Mouse (Mus musculus): ENCODE measurements at regions not wholly inside any gene's neighbourhood (a gene's known extent, or its start where the extent isn't known, plus 50 kb on each side); places are given as distances from the start of the nearest gene placed in this dataset.
A peak's percentile ranks its signal among the peaks of the same experiment; 100 is the strongest.

GRCm38 (mm10) chr2:48315306-48315705 lies 498.6 kb upstream of the Acvr2a start:
- TF ChIP-seq CTCF (IDR thresholded peaks at IDR 0.05; ENCODE audit: extremely low read depth, insufficient read depth, low read length) = no peak
- TF ChIP-seq POLR2A (IDR thresholded peaks at IDR 0.05; ENCODE audit: extremely low read depth, insufficient read depth, low read length) = no peak
- no peaks in the 10 kb centered on the region for H3K4me1 ChIP-seq (ENCODE audit: control insufficient read depth, insufficient read depth, low read length)
- no peak overlapping the region for H3K4me3 ChIP-seq (ENCODE audit: insufficient read depth, low read length)
- no peak overlapping the region for H3K27ac ChIP-seq (ENCODE audit: insufficient read depth, low read length)

GRCm38 (mm10) chr2:48316180-48316889 lies 497.6 kb upstream of the Acvr2a start:
- H3K27ac ChIP-seq (ENCODE audit: insufficient read depth, low read length) = no peak overlapping the region
- no peaks in the 10 kb centered on the region for H3K4me1 ChIP-seq (ENCODE audit: control insufficient read depth, insufficient read depth, low read length)
- H3K4me3 ChIP-seq (ENCODE audit: insufficient read depth, low read length) = no peak overlapping the region
- TF ChIP-seq CTCF (IDR thresholded peaks at IDR 0.05; ENCODE audit: extremely low read depth, insufficient read depth, low read length) (no peak), POLR2A (IDR thresholded peaks at IDR 0.05; ENCODE audit: extremely low read depth, insufficient read depth, low read length) (no peak)

GRCm38 (mm10) chr2:48317821-48318220 lies 496.1 kb upstream of the Acvr2a start:
- Histone ChIP-seq H3K4me3 (ENCODE audit: insufficient read depth, low read length) (no peak overlapping the region), H3K4me1 (ENCODE audit: control insufficient read depth, insufficient read depth, low read length) (no peaks in the 10 kb centered on the region), H3K27ac (ENCODE audit: insufficient read depth, low read length) (no peak overlapping the region)
- no peak for TF ChIP-seq POLR2A (IDR thresholded peaks at IDR 0.05; ENCODE audit: extremely low read depth, insufficient read depth, low read length)
- no peak for TF ChIP-seq CTCF (IDR thresholded peaks at IDR 0.05; ENCODE audit: extremely low read depth, insufficient read depth, low read length)

- Histone ChIP-seq H3K4me1 (ENCODE audit: control insufficient read depth, insufficient read depth, low read length) (no peaks in the 10 kb centered on the region), H3K27ac (ENCODE audit: insufficient read depth, low read length) (no peak overlapping the region), H3K4me3 (ENCODE audit: insufficient read depth, low read length) (no peak overlapping the region)
- TF ChIP-seq CTCF (IDR thresholded peaks at IDR 0.05; ENCODE audit: extremely low read depth, insufficient read depth, low read length) (no peak), POLR2A (IDR thresholded peaks at IDR 0.05; ENCODE audit: extremely low read depth, insufficient read depth, low read length) (no peak)
Observed at GRCm38 (mm10) chr2:48318384-48319030, 495.4 kb upstream of the Acvr2a start.

GRCm38 (mm10) chr2:48321471-48321870 lies 492.4 kb upstream of the Acvr2a start:
- TF ChIP-seq POLR2A (IDR thresholded peaks at IDR 0.05; ENCODE audit: extremely low read depth, insufficient read depth, low read length) (no peak), CTCF (IDR thresholded peaks at IDR 0.05; ENCODE audit: extremely low read depth, insufficient read depth, low read length) (no peak)
- Histone ChIP-seq H3K27ac (ENCODE audit: insufficient read depth, low read length) (no peak overlapping the region), H3K4me3 (ENCODE audit: insufficient read depth, low read length) (no peak overlapping the region), H3K4me1 (ENCODE audit: control insufficient read depth, insufficient read depth, low read length) (no peaks in the 10 kb centered on the region)

- H3K27ac ChIP-seq (ENCODE audit: insufficient read depth, low read length) = no peak overlapping the region
- TF ChIP-seq CTCF (IDR thresholded peaks at IDR 0.05; ENCODE audit: extremely low read depth, insufficient read depth, low read length) (no peak), POLR2A (IDR thresholded peaks at IDR 0.05; ENCODE audit: extremely low read depth, insufficient read depth, low read length) (no peak)
- H3K4me1 ChIP-seq (ENCODE audit: control insufficient read depth, insufficient read depth, low read length) = no peaks in the 10 kb centered on the region
- no peak overlapping the region for H3K4me3 ChIP-seq (ENCODE audit: insufficient read depth, low read length)
Observed at GRCm38 (mm10) chr2:48322278-48322677, 491.6 kb upstream of the Acvr2a start.

- TF ChIP-seq POLR2A (IDR thresholded peaks at IDR 0.05; ENCODE audit: extremely low read depth, insufficient read depth, low read length) (no peak), CTCF (IDR thresholded peaks at IDR 0.05; ENCODE audit: extremely low read depth, insufficient read depth, low read length) (no peak)
- no peaks in the 10 kb centered on the region for H3K4me1 ChIP-seq (ENCODE audit: control insufficient read depth, insufficient read depth, low read length)
- H3K27ac ChIP-seq (ENCODE audit: insufficient read depth, low read length) = no peak overlapping the region
- no peak overlapping the region for H3K4me3 ChIP-seq (ENCODE audit: insufficient read depth, low read length)
Observed at GRCm38 (mm10) chr2:48328204-48328603, 485.7 kb upstream of the Acvr2a start.

- TF ChIP-seq POLR2A (IDR thresholded peaks at IDR 0.05; ENCODE audit: extremely low read depth, insufficient read depth, low read length) (no peak), CTCF (IDR thresholded peaks at IDR 0.05; ENCODE audit: extremely low read depth, insufficient read depth, low read length) (no peak)
- no peak overlapping the region for H3K27ac ChIP-seq (ENCODE audit: insufficient read depth, low read length)
- peak overlapping the region; percentile 27; the same call in 1 of the 2 replicates for H3K4me3 ChIP-seq (ENCODE audit: insufficient read depth, low read length)
- H3K4me1 ChIP-seq (ENCODE audit: control insufficient read depth, insufficient read depth, low read length) = no peaks in the 10 kb centered on the region
Observed at GRCm38 (mm10) chr2:48332783-48333182, 481.1 kb upstream of the Acvr2a start.

- Histone ChIP-seq H3K27ac (ENCODE audit: insufficient read depth, low read length) (no peak overlapping the region), H3K4me3 (ENCODE audit: insufficient read depth, low read length) (no peak overlapping the region), H3K4me1 (ENCODE audit: control insufficient read depth, insufficient read depth, low read length) (no peaks in the 10 kb centered on the region)
- TF ChIP-seq CTCF (IDR thresholded peaks at IDR 0.05; ENCODE audit: extremely low read depth, insufficient read depth, low read length) (no peak), POLR2A (IDR thresholded peaks at IDR 0.05; ENCODE audit: extremely low read depth, insufficient read depth, low read length) (no peak)
Observed at GRCm38 (mm10) chr2:48348021-48348420, 465.9 kb upstream of the Acvr2a start.

GRCm38 (mm10) chr2:48349794-48350193 lies 464.1 kb upstream of the Acvr2a start:
- Histone ChIP-seq H3K4me3 (ENCODE audit: insufficient read depth, low read length) (no peak overlapping the region), H3K27ac (ENCODE audit: insufficient read depth, low read length) (no peak overlapping the region), H3K4me1 (ENCODE audit: control insufficient read depth, insufficient read depth, low read length) (no peaks in the 10 kb centered on the region)
- no peak for TF ChIP-seq CTCF (IDR thresholded peaks at IDR 0.05; ENCODE audit: extremely low read depth, insufficient read depth, low read length)
- no peak for TF ChIP-seq POLR2A (IDR thresholded peaks at IDR 0.05; ENCODE audit: extremely low read depth, insufficient read depth, low read length)

Data from cortical plate, adult 2 months (tissue).